29 mouse cellular contexts compared by ENCODE assay signal in genomic region chr1:190483366-190483765, GRCm38 (mm10).
DNase-seq lines count a peak whose midpoint lies in the region; ATAC-seq and TF ChIP-seq lines count a peak whose summit lies in the region.
"Had no signal": no experiment of that assay in that cellular context is flagged by ENCODE, and none has a peak within 500 bp of the region (broad histone marks: within the 10 kb centered on the region; RNA-seq: fewer than 3 reads in every experiment).

No protein-coding gene starts in this region.

- H3K9ac ChIP-seq in kidney, postnatal 0 days (ENCODE audit: low read depth, low read length): no peak overlapping the region
- H3K9ac ChIP-seq in kidney, embryonic 14.5 days (ENCODE audit: low read depth, low read length): no peak overlapping the region
- no peak overlapping the region for H3K9ac ChIP-seq in ES-Bruce4 (ENCODE audit: low read depth, poor library complexity, severe bottlenecking)
- no peak overlapping the region for H3K9ac ChIP-seq in ES-E14 (ENCODE audit: insufficient read depth, low read depth, low read length, poor library complexity, severe bottlenecking)
- H3K9ac ChIP-seq: embryonic facial prominence, embryonic 12.5 days; embryonic facial prominence, embryonic 15.5 days; heart, embryonic 12.5 days; heart, embryonic 15.5 days; hindbrain, embryonic 13.5 days; intestine, embryonic 15.5 days had no signal

- DNase-seq in kidney, postnatal 0 days (ENCODE audit: low spot score): peak; percentile 22
- peak; percentile 19 for DNase-seq in ES-E14 (ENCODE audit: low read depth, low spot score)
- peak; percentile 73 for DNase-seq in ZHBTc4 (ENCODE audit: low read depth, low spot score)
- DNase-seq in adrenal gland, adult (ENCODE audit: inconsistent age in 2 of 2, low spot score in 1 of 2): no peak
- DNase-seq in left cerebral cortex, postnatal 4 days: no peak
- DNase-seq: adrenal gland, postnatal 10 days; adrenal gland, postnatal 36 days; cerebellum, adult 11 months; cerebellum, adult 8-10 months; cerebellum, postnatal 10 days; cerebellum, postnatal 36 days; gastrocnemius, postnatal 25 days; heart, adult 18-20 months; heart, postnatal 10 days; heart, postnatal 36 days had no signal

- TF ChIP-seq POLR2A in ES-Bruce4 (IDR thresholded peaks at IDR 0.05; ENCODE audit: insufficient read depth, low read length): no peak

- H3K36me3 ChIP-seq in kidney, postnatal 0 days (ENCODE audit: insufficient read depth, low read length): no peaks in the 10 kb centered on the region
- H3K36me3 ChIP-seq in kidney, embryonic 14.5 days (ENCODE audit: control insufficient read depth, insufficient read depth, low read length): no peaks in the 10 kb centered on the region
- H3K36me3 ChIP-seq in ES-Bruce4 (ENCODE audit: control insufficient read depth, insufficient read depth, low read length, poor library complexity, severe bottlenecking): no peaks in the 10 kb centered on the region
- no peaks in the 10 kb centered on the region for H3K36me3 ChIP-seq in ES-E14 (ENCODE audit: control insufficient read depth, insufficient read depth, low read length, poor library complexity, severe bottlenecking)
- H3K36me3 ChIP-seq: embryonic facial prominence, embryonic 12.5 days; embryonic facial prominence, embryonic 15.5 days; heart, embryonic 12.5 days; heart, embryonic 15.5 days; hindbrain, embryonic 10.5 days; hindbrain, embryonic 13.5 days; intestine, embryonic 15.5 days had no signal

- H3K4me3 ChIP-seq in kidney, postnatal 0 days (replicated peaks; ENCODE audit: low read depth, low read length): no peak overlapping the region
- no peak overlapping the region for H3K4me3 ChIP-seq in kidney, embryonic 14.5 days (ENCODE audit: low read length)
- H3K4me3 ChIP-seq in ES-Bruce4 (ENCODE audit: low read depth, low read length): peak overlapping the region; percentile 19; the same call in 1 of the 2 replicates
- peak overlapping the region in 1 of 2 experiments; percentile 38; a peak in 1 of 4 replicates for H3K4me3 ChIP-seq in ES-E14 (ENCODE audit: insufficient read depth in 1 of 2, low read depth in 1 of 2, low read length in 2 of 2, poor library complexity in 1 of 2, severe bottlenecking in 1 of 2)
- H3K4me3 ChIP-seq: embryonic facial prominence, embryonic 12.5 days; embryonic facial prominence, embryonic 15.5 days; heart, embryonic 12.5 days; heart, embryonic 15.5 days; hindbrain, embryonic 10.5 days; hindbrain, embryonic 13.5 days; intestine, embryonic 15.5 days had no signal

- intact Hi-C loops in left cerebral cortex, postnatal 4 days (cut with DNase I): no loop called here

- no peak for TF ChIP-seq EP300 in ES-Bruce4 (IDR thresholded peaks at IDR 0.05; ENCODE audit: insufficient read depth, low read depth, low read length)

- H3K27ac ChIP-seq in kidney, postnatal 0 days: no peak overlapping the region
- no peak overlapping the region for H3K27ac ChIP-seq in kidney, embryonic 14.5 days (ENCODE audit: low read depth, low read length)
- no peak overlapping the region for H3K27ac ChIP-seq in ES-Bruce4 (ENCODE audit: insufficient read depth, low read length)
- H3K27ac ChIP-seq in ES-E14 (ENCODE audit: insufficient read depth, low read depth, low read length, poor library complexity, severe bottlenecking): no peak overlapping the region
- H3K27ac ChIP-seq: embryonic facial prominence, embryonic 12.5 days; embryonic facial prominence, embryonic 15.5 days; heart, embryonic 15.5 days; hindbrain, embryonic 10.5 days; hindbrain, embryonic 13.5 days; intestine, embryonic 15.5 days had no signal

- 0 out of 2 replicates have a peak, but pooled peaks cover 3% of the 10 kb centered on the region for H3K9me3 ChIP-seq in kidney, postnatal 0 days (replicated peaks; ENCODE audit: low read length)
- peaks cover 3% of the 10 kb centered on the region; the same call in 1 of the 2 replicates for H3K9me3 ChIP-seq in kidney, embryonic 14.5 days (ENCODE audit: control insufficient read depth, low read length)
- H3K9me3 ChIP-seq in ES-Bruce4 (replicated peaks; ENCODE audit: control insufficient read depth, insufficient read depth, low read length, poor library complexity, severe bottlenecking): no peaks in the 10 kb centered on the region
- H3K9me3 ChIP-seq in ES-E14 (ENCODE audit: control insufficient read depth, insufficient read depth, low read depth, low read length): no peaks in the 10 kb centered on the region
- H3K9me3 ChIP-seq: embryonic facial prominence, embryonic 12.5 days; embryonic facial prominence, embryonic 15.5 days; intestine, embryonic 15.5 days had no signal

- no peak for ATAC-seq in kidney, postnatal 0 days (replicated peaks; ENCODE audit: low FRiP score, low read depth)
- no peak; the same call in 1 of the 2 replicates for ATAC-seq in kidney, embryonic 14.5 days (ENCODE audit: low FRiP score, low TSS enrichment)
- ATAC-seq in megakaryocyte-erythroid progenitor cell, adult 5-6 weeks (replicated peaks; ENCODE audit: low FRiP score, low TSS enrichment, poor library complexity, severe bottlenecking): no peak
- ATAC-seq: activated CD4-positive, CD25-positive, alpha-beta regulatory T cell, adult 4 months; CD4-positive, CD25-positive, alpha-beta regulatory T cell, adult 4 months; forebrain, embryonic 14.5 days; hindbrain, embryonic 16.5 days; intestine, embryonic 15.5 days had no signal

- no peak for TF ChIP-seq CTCF in kidney, postnatal 0 days (IDR thresholded peaks at IDR 0.05; ENCODE audit: low read depth)
- TF ChIP-seq CTCF in ES-Bruce4 (IDR thresholded peaks at IDR 0.05; ENCODE audit: low read depth, low read length): no peak

- H3K27me3 ChIP-seq in kidney, postnatal 0 days (ENCODE audit: insufficient read depth, low read length): no peaks in the 10 kb centered on the region
- no peaks in the 10 kb centered on the region for H3K27me3 ChIP-seq in kidney, embryonic 14.5 days (ENCODE audit: control insufficient read depth, insufficient read depth, low read length)
- H3K27me3 ChIP-seq in ES-Bruce4 (ENCODE audit: control insufficient read depth, insufficient read depth, low read length, poor library complexity, severe bottlenecking): 0 out of 2 replicates have a peak, but pooled peaks cover 3% of the 10 kb centered on the region
- H3K27me3 ChIP-seq: embryonic facial prominence, embryonic 12.5 days; embryonic facial prominence, embryonic 15.5 days; heart, embryonic 12.5 days; heart, embryonic 15.5 days; hindbrain, embryonic 13.5 days; intestine, embryonic 15.5 days had no signal

- in situ Hi-C loops in ES-E14 (cut with MboI; ENCODE audit: low sequenced_read_pairs in 2 of 2, unreplicated experiment in 2 of 2): no loop called here

- H3K4me2 ChIP-seq in kidney, postnatal 0 days (ENCODE audit: low read length): no peak overlapping the region
- H3K4me2 ChIP-seq in kidney, embryonic 14.5 days (replicated peaks; ENCODE audit: low read depth, low read length): no peak overlapping the region
- H3K4me2 ChIP-seq: embryonic facial prominence, embryonic 12.5 days; embryonic facial prominence, embryonic 15.5 days; heart, embryonic 12.5 days; heart, embryonic 15.5 days; hindbrain, embryonic 13.5 days; intestine, embryonic 15.5 days had no signal

- WGBS in kidney, postnatal 0 days: 70% methylated on average over 13 of the region's 13 CpGs
- WGBS in kidney, embryonic 14.5 days: 83% methylated on average over 13 of the region's 13 CpGs

- no peaks in the 10 kb centered on the region for H3K4me1 ChIP-seq in kidney, postnatal 0 days (replicated peaks; ENCODE audit: insufficient read depth, low read length)
- H3K4me1 ChIP-seq in kidney, embryonic 14.5 days (ENCODE audit: control insufficient read depth, insufficient read depth, low read length): no peaks in the 10 kb centered on the region
- H3K4me1 ChIP-seq in ES-Bruce4 (ENCODE audit: control insufficient read depth, insufficient read depth, low read length): no peaks in the 10 kb centered on the region
- H3K4me1 ChIP-seq in ES-E14 (ENCODE audit: control insufficient read depth in 2 of 2, insufficient read depth in 2 of 2, low read length in 2 of 2, poor library complexity in 1 of 2): peaks cover 0 to 3% of the 10 kb centered on the region in 2 experiments; a peak in 1 of 4 replicates
- H3K4me1 ChIP-seq: embryonic facial prominence, embryonic 12.5 days; embryonic facial prominence, embryonic 15.5 days; hindbrain, embryonic 13.5 days; intestine, embryonic 15.5 days had no signal

TF ChIP-seq in ES-E14, 5 proteins besides CTCF, POLR2A, EP300 and RAD21:
- TF ChIP-seq HCFC1 (IDR thresholded peaks at IDR 0.05; ENCODE audit: borderline replicate concordance, insufficient read depth, low read length): no peak
- no peak for TF ChIP-seq MAFK (IDR thresholded peaks at IDR 0.05; ENCODE audit: insufficient read depth, low read depth, low read length)
- no peak for TF ChIP-seq ZC3H11A (IDR thresholded peaks at IDR 0.05; ENCODE audit: borderline replicate concordance, low read depth, low read length)
- TF ChIP-seq ZNF384 (IDR thresholded peaks at IDR 0.05; ENCODE audit: low read depth, low read length): no peak
- TF ChIP-seq CHD2 (IDR thresholded peaks at IDR 0.05; ENCODE audit: low read depth, low read length): no peak

Comparison
In these comparisons a context has a peak if more than half of its experiments do, and no peak if none do; other contexts are left out.
1. DNase-seq: peak in kidney, postnatal 0 days (single experiment), ES-E14 (single experiment) and ZHBTc4 (single experiment); none in adrenal gland, adult (0 of 2) and left cerebral cortex, postnatal 4 days (single experiment).